Comparison of ENCODE assay signal across 17 mouse cellular contexts in the genomic region with DNA sequence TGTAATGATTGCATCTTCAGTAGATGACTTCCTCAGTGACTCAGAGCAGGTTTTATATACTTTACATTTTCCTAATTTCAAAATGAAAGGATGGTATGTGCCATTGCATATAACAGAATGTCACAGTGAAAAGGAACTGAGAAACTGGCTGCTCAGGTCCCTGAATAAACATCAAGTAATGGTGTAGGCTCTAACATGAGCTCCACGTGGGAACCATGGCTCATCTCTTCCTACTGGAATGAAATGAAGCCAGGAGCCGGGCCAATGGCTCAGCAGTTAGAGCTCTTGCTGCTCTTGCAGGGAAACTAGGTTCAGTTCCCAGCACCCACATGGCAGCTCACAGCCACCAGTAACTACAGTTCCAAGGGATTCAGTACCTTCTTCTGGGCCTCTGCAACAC. TPM values are rescaled to one million over a fixed set of nuclear protein-coding genes. Genes with fewer than 3 reads are reported as not detected.
"Had no signal": no experiment of that assay in that cellular context is flagged by ENCODE, and none has a peak within 500 bp of the region (broad histone marks: within the 10 kb centered on the region; RNA-seq: fewer than 3 reads in every experiment).

No protein-coding gene starts in this region.

- DNase-seq: retina, postnatal 1 day; right cerebral cortex, adult 18-20 months; right cerebral cortex, postnatal 14 days; right cerebral cortex, postnatal 25 days; right cerebral cortex, postnatal 4 days; spleen, adult 18-20 months; thymus, adult 18-20 months; thymus, adult 2 months; thymus, postnatal 14 days; thymus, postnatal 25 days; thymus, postnatal 36 days; thymus, postnatal 4 days had no signal

- H3K27ac ChIP-seq: neural tube, embryonic 15.5 days; stomach, embryonic 15.5 days; stomach, postnatal 0 days had no signal

- H3K4me3 ChIP-seq: neural tube, embryonic 15.5 days; stomach, embryonic 15.5 days had no signal

- H3K9me3 ChIP-seq: neural tube, embryonic 15.5 days; stomach, embryonic 15.5 days had no signal

- H3K36me3 ChIP-seq: neural tube, embryonic 15.5 days; stomach, embryonic 15.5 days had no signal

- H3K27me3 ChIP-seq: neural tube, embryonic 15.5 days; stomach, embryonic 15.5 days had no signal

RNA-seq across cellular contexts. Expression of a gene that starts 60.0 kb away (rescaled TPM):
- polyA plus RNA-seq: neural tube, embryonic 14.5 days; neural tube, embryonic 15.5 days; small intestine, adult 2 months had no signal
